Mouse (Mus musculus) kidney, embryonic 16.5 days (tissue): ENCODE data around the gene Cage1. TPM values are rescaled to one million over a fixed set of nuclear protein-coding genes. Genes with fewer than 3 reads are reported as not detected.

Experiments used
- ATAC-seq: fragments of 200-750 bp; cut with Nextera tagmentation; 2 replicates; pipeline ENCODE4 v1.8.0; 2017; ENCODE audit warnings: moderate TSS enrichment; ENCODE audit not compliant: low FRiP score, low TSS enrichment
- H3K27ac ChIP-seq: fragments of 300-500 bp; sonication (generic); 2 replicates; pipeline ENCODE4 v1.5.1; 2014; ENCODE audit warnings: low read length
- H3K27me3 ChIP-seq: fragments of 300-500 bp; sonication (generic); 2 replicates; pipeline ENCODE4 v1.6.1; 2014; ENCODE audit warnings: low read length, control low read depth, mixed read lengths; ENCODE audit not compliant: insufficient read depth
- H3K36me3 ChIP-seq: fragments of 300-500 bp; sonication (generic); 2 replicates; pipeline ENCODE4 v1.6.1; 2014; ENCODE audit warnings: low read length, control low read depth, mixed read lengths; ENCODE audit not compliant: insufficient read depth
- H3K4me1 ChIP-seq: fragments of 300-500 bp; sonication (generic); 2 replicates; pipeline ENCODE4 v1.6.1; 2014; ENCODE audit warnings: low read length, control low read depth, mixed read lengths; ENCODE audit not compliant: insufficient read depth
- H3K4me2 ChIP-seq: fragments of 300-500 bp; sonication (generic); replicated peaks from 2 replicates; pipeline ENCODE4 v1.6.1; 2014; ENCODE audit warnings: low read depth, low read length
- H3K4me3 ChIP-seq: fragments of 300-500 bp; sonication (generic); 2 replicates; pipeline ENCODE4 v1.5.1; 2014; ENCODE audit warnings: mild to moderate bottlenecking, low read length
- H3K9ac ChIP-seq: fragments of 300-500 bp; sonication (generic); replicated peaks from 2 replicates; pipeline ENCODE4 v1.6.1; 2014; ENCODE audit warnings: low read length
- H3K9me3 ChIP-seq: fragments of 300-500 bp; sonication (generic); 2 replicates; pipeline ENCODE4 v1.6.1; 2016; ENCODE audit warnings: low read length, control low read depth
- WGBS: fragments of 180-500 bp; shearing (Covaris S2); extraction: QIAGEN DNeasy Blood & Tissue Kit; methylation state at CpG from one replicate; pipeline ENCODE4 v1.1.7; 2014; 5-methylcytosine and 5-hydroxymethylcytosine counted together
- polyA plus RNA-seq: library from polyadenylated mRNA; unstranded; fragments of >200 nt; fragmentation: Nextera tagmentation; extraction: Ambion mirVana; gene quantifications from 2 replicates; pipeline ENCODE4 v1.2.1, GENCODE M21; 2015

Cage1 gene
- 1.1 and 1.4 TPM in 2 replicates for polyA plus RNA-seq

DNA sequence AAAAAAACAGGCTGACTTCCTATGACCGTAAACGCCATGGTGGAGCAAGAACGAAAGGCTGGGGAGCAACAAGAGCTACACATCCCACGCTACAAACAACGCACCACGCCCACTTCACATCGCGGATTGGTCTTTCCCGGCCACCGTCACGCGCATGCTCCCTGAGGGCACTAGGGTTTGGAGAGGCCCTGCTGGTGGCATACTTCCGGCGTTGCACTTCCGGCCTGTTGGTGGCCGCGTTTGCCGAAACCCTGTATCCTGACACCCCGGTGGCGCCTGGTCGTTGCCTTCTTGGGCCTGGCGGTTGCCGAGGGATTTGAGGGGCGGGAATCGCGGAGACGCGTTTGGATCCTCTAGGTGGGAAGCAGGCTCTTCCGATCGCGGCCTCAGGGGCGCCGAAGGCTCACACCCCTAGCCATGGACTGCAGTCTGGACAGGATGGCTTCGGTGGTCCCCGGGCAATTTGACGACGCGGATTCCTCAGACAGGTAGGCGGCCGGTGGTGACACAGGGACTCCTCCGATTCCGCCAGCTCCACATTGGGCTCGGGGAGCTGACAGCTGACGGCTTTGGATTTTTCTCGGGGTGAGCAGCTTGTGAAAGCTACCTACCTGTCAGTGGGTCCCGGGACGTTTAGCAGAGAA lies at the start of gene Cage1:
TSS of gene Cage1 (minus strand) at position 26 of the 644 bp plus-strand sequence.
- Histone ChIP-seq H3K27me3 (no peaks in the 10 kb centered on the region), H3K4me3 (peak within 1 kb of the TSS; percentile 96), H3K4me2 (peak within 1 kb of the TSS; percentile 98), H3K4me1 (peaks cover 22% of the 10 kb centered on the region), H3K36me3 (peaks cover 20% of the 10 kb centered on the region), H3K27ac (peak within 1 kb of the TSS; percentile 74), H3K9ac (peak within 1 kb of the TSS; percentile 93), H3K9me3 (no peaks in the 10 kb centered on the region)
- WGBS = under 1% methylated on average over 47 of the region's 47 CpGs
- ATAC-seq = peak; percentile 95

DNA sequence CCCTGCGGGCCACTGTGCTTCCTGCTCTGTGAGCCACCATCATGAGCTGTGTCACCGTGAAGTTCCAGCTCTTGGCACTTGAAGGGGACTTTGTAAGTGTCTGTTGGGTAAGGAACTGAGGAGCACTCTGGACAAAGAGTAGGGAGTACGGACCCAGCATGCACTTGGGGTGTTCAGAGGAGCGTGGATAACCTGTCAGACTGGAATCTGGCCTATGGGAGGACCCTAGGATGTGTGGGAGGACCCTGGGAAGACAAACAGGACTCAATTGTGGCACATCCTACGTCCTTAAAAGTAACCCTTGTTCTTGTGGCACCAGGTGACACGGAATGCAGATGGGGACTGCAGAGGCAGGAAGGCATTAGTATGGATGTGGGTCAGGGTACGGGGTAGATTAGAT lies 44.3 kb upstream of the Cage1 start:
- Histone ChIP-seq H3K9me3 (no peaks in the 10 kb centered on the region), H3K4me2 (no peak overlapping the region), H3K4me1 (0 out of 2 replicates have a peak, but pooled peaks cover 5% of the 10 kb centered on the region), H3K27me3 (no peaks in the 10 kb centered on the region), H3K4me3 (no peak overlapping the region), H3K9ac (no peak overlapping the region), H3K27ac (no peak overlapping the region), H3K36me3 (no peaks in the 10 kb centered on the region)
- 78% methylated on average over 7 of the region's 7 CpGs for WGBS
- ATAC-seq = no peak

DNA sequence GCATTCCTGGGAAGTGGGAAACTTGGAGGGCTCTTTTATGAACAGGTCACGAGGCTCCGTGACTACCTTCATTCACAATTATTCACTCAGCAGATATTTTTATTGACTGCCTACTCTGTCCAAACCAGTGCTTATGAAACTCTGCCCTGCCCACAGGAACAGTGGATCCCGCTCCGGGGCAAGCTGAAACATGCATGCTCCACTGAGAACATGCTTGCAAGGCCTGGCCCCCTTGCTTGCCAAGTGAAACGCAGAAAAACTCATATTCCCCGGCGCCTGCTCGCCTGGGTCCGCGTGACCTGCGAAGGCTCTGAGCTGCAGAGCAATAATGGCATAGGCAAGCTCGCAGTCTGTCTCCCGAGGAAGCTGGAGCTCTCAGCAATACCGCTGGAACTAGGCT lies 43.9 kb upstream of the Cage1 start:
- Histone ChIP-seq H3K4me3 (no peak overlapping the region), H3K9me3 (no peaks in the 10 kb centered on the region), H3K4me2 (no peak overlapping the region), H3K4me1 (0 out of 2 replicates have a peak, but pooled peaks cover 5% of the 10 kb centered on the region), H3K27me3 (no peaks in the 10 kb centered on the region), H3K27ac (no peak overlapping the region), H3K36me3 (no peaks in the 10 kb centered on the region), H3K9ac (no peak overlapping the region)
- 83% methylated on average over 14 of the region's 14 CpGs for WGBS
- no peak for ATAC-seq

DNA sequence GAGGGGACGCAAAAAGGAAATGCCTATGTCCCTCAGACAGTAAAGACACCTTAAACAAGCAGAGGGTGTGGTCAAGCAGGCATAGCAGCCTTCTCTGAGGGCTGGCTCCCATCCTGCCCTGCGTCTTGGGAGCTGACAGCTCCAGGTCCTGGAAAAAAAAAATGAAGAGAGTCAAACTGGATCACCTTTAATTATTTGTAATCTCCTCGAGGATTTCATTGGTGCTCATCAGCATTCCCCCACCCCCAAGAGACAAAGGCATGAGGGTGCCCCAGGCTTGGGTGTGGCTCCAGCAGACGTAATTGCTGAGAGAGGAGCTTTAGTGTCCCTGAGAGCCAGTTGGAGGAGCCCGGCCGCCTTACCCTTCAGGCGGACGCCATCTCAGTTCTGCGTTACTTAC lies 43.1 kb upstream of the Cage1 start:
- Histone ChIP-seq H3K36me3 (no peaks in the 10 kb centered on the region), H3K9me3 (no peaks in the 10 kb centered on the region), H3K9ac (no peak overlapping the region), H3K27ac (no peak overlapping the region), H3K4me1 (0 out of 2 replicates have a peak, but pooled peaks cover 5% of the 10 kb centered on the region), H3K4me3 (no peak overlapping the region), H3K27me3 (no peaks in the 10 kb centered on the region), H3K4me2 (no peak overlapping the region)
- ATAC-seq = no peak
- 42% methylated on average over 9 of the region's 9 CpGs for WGBS

DNA sequence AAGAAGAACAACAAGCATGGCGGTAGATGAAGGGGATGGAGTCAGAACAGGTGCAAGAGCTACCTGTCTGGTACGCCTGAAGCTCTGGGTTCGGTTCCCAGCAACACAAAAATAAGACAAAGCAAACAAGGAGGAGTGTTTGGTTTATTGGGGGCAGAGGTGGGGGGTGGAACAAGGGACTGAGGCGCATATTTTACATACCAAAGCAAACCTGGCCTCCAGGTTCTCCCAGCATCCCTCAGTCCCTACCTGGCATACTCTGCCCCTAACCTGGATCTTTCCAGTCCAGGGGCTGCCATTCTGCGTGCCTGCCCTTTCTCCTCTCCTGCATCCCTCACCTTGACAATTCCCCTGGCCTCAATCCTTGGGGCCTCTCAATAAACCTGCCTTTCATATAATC lies 42.5 kb upstream of the Cage1 start:
- H3K4me2 ChIP-seq = no peak overlapping the region
- H3K9me3 ChIP-seq = no peaks in the 10 kb centered on the region
- no peak overlapping the region for H3K4me3 ChIP-seq
- H3K9ac ChIP-seq = no peak overlapping the region
- no peak for ATAC-seq
- no peaks in the 10 kb centered on the region for H3K27me3 ChIP-seq
- no peaks in the 10 kb centered on the region for H3K36me3 ChIP-seq
- 0 out of 2 replicates have a peak, but pooled peaks cover 5% of the 10 kb centered on the region for H3K4me1 ChIP-seq
- H3K27ac ChIP-seq = no peak overlapping the region
- 80% methylated on average over 5 of the region's 5 CpGs for WGBS

DNA sequence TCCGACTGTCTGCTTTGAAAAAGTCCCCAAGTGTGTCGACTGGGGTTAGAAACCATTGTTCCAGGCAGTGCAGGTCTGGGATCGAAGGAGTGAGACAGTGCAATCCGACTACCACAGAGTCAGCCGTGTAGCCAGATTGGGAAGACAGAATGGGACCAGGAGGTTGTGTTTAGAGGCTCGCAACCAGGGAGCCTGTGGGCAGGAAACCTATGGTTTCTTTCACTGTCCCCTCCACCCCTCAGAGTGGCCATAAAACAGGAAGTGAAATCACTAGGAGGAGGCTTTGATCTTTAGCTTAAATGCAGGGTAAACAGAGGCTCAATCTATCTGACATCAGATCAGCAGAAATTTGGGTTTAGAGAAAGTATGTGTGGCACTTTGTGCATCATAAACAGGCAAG lies 42.0 kb upstream of the Cage1 start:
- 56% methylated on average over 6 of the region's 6 CpGs for WGBS
- Histone ChIP-seq H3K27ac (no peak overlapping the region), H3K9ac (no peak overlapping the region), H3K9me3 (no peaks in the 10 kb centered on the region), H3K4me2 (no peak overlapping the region), H3K27me3 (no peaks in the 10 kb centered on the region), H3K4me3 (no peak overlapping the region), H3K36me3 (no peaks in the 10 kb centered on the region), H3K4me1 (peaks cover 9% of the 10 kb centered on the region; the same call in 1 of the 2 replicates)
- ATAC-seq = no peak

DNA sequence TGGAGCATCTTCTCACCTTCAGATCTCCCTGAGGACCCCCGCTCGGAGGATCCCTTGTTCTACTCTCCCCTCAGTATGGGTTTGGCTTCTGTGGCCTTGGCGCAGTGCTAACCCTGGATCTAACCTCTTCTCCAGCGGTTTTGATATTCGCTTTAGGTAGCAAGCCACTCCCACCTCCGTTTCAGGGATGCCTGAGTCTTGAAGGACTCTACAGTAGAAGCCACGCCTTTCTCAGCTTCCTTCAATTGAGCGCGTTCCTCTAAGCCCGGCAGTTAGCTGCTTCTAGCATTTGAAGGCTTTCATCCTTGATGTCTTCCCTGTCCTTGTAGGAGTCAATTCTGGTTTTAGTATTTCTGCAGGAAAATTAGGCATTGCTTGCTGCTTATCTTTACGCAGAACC lies 40.2 kb upstream of the Cage1 start:
- H3K4me3 ChIP-seq = no peak overlapping the region
- no peak for ATAC-seq
- H3K9ac ChIP-seq = no peak overlapping the region
- H3K27ac ChIP-seq = no peak overlapping the region
- no peaks in the 10 kb centered on the region for H3K27me3 ChIP-seq
- no peaks in the 10 kb centered on the region for H3K9me3 ChIP-seq
- H3K36me3 ChIP-seq = no peaks in the 10 kb centered on the region
- WGBS = 22% methylated on average over 11 of the region's 11 CpGs
- H3K4me1 ChIP-seq = peaks cover 11% of the 10 kb centered on the region; the same call in 1 of the 2 replicates
- no peak overlapping the region for H3K4me2 ChIP-seq

DNA sequence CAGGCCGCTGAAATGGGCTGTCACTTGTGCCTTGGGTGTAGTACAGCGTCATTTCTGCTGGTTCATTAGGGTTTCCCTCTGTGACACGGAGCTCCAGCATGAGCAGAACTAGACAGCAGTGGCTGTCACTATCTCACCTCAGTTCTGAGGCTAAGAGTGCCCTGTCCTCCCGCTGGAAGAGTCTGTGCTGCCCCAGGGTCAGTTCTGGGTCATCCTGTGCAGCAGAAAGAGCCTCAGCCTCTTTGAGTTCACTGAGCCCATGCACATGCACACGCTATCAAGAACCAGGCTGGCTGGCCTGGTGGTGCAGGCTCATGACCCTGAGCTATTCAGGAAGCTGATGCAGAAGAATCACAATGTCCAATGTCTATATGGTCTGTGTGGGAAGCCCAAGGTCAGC lies 37.5 kb upstream of the Cage1 start:
- no peak overlapping the region for H3K9ac ChIP-seq
- peaks cover 11% of the 10 kb centered on the region; the same call in 1 of the 2 replicates for H3K4me1 ChIP-seq
- no peaks in the 10 kb centered on the region for H3K36me3 ChIP-seq
- WGBS = 37% methylated on average over 5 of the region's 5 CpGs
- ATAC-seq = no peak; the same call in 1 of the 2 replicates
- no peak overlapping the region for H3K4me3 ChIP-seq
- H3K27ac ChIP-seq = no peak overlapping the region
- H3K4me2 ChIP-seq = no peak overlapping the region
- H3K9me3 ChIP-seq = no peaks in the 10 kb centered on the region
- no peaks in the 10 kb centered on the region for H3K27me3 ChIP-seq

DNA sequence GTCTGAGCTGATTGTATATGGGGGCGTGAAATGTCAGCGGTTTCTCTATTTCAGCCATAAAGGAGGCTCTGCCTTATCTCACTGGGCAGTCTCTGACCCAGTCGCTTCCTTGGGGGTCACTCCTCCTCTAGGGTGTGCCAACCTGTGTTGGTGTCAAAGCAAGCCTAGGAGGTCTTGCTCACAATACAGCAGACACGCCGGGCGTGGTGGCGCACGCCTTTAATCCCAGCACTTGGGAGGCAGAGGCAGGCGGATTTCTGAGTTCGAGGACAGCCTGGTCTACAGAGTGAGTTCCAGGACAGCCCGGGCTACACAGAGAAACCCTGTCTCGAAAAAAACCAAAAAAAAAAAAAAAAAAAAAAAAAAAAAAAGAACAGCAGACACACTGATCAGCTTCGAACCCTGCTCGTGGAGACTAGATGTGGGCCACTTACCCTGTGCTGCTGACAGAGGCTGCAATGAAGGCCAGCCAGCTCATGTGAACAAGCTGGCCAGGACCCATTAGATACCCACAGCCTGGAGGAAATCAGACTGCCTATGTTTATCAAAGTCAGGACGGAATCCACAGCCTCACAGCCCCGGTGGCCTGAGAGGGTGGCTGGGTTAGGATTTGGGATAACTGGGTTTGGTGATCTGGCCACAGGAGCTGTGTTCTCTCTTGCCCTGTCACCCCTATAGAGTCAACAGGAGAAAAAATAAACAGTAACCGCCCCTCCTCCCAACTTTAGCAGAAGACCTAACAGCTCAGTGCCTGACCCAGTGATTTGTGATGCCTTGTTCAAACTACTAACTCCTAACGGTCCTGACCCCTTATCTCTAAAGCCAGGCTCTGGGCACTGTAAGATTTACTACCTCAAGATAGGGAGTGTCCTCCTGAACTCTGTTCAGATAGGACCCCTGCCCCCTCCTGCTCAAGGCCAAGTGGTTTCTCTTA lies 36.8 kb upstream of the Cage1 start:
- Histone ChIP-seq H3K36me3 (no peaks in the 10 kb centered on the region), H3K27me3 (no peaks in the 10 kb centered on the region), H3K4me3 (no peak overlapping the region), H3K9me3 (no peaks in the 10 kb centered on the region), H3K4me2 (no peak overlapping the region), H3K4me1 (peaks cover 11% of the 10 kb centered on the region; the same call in 1 of the 2 replicates), H3K27ac (no peak overlapping the region), H3K9ac (no peak overlapping the region)
- ATAC-seq = no peak
- 67% methylated on average over 16 of the region's 18 CpGs for WGBS
